Mouse (Mus musculus) ES-E14 (cell line): ENCODE measurements around the gene Igfals. TPM values are rescaled to one million over a fixed set of nuclear protein-coding genes. Genes with fewer than 3 reads are reported as not detected.

Experiments
- DNase-seq: peaks from one replicate; pipeline ENCODE4 v3.0.0-alpha.2; 2013; ENCODE audit warnings: low read depth, low spot score
- H3K27ac ChIP-seq: 2 replicates; pipeline ENCODE4 v1.5.1; 2012; ENCODE audit warnings: low read depth, mild to moderate bottlenecking, low read length, moderate library complexity, mixed read lengths; ENCODE audit not compliant: poor library complexity, insufficient read depth, severe bottlenecking
- H3K36me3 ChIP-seq: 2 replicates; pipeline ENCODE4 v1.6.1; 2012; ENCODE audit warnings: mild to moderate bottlenecking, low read length, moderate library complexity, mixed read lengths; ENCODE audit not compliant: control insufficient read depth, poor library complexity, insufficient read depth, severe bottlenecking
- H3K4me1 ChIP-seq, 2 experiments: fragments of 150-350 bp in 1 of 2; sonication (generic) in 1 of 2; 2 replicates each; pipeline ENCODE4 v1.6.1; 2012; ENCODE audit warnings: low read length in 2 of 2, mild to moderate bottlenecking in 1 of 2, mixed read lengths in 1 of 2; ENCODE audit not compliant: control insufficient read depth in 2 of 2, insufficient read depth in 2 of 2, poor library complexity in 1 of 2
- H3K4me3 ChIP-seq, 2 experiments: fragments of 150-350 bp in 1 of 2; sonication (generic) in 1 of 2; 2 replicates each; pipeline ENCODE4 v1.5.1; 2012; ENCODE audit warnings: low read length in 2 of 2, low read depth in 1 of 2, mild to moderate bottlenecking in 1 of 2, mixed read lengths in 1 of 2; ENCODE audit not compliant: insufficient read depth in 1 of 2, poor library complexity in 1 of 2, severe bottlenecking in 1 of 2
- H3K9ac ChIP-seq: 2 replicates; pipeline ENCODE4 v1.6.1; 2012; ENCODE audit warnings: low read depth, mild to moderate bottlenecking, low read length, mixed read lengths; ENCODE audit not compliant: poor library complexity, insufficient read depth, severe bottlenecking
- H3K9me3 ChIP-seq: fragments of 150-350 bp; sonication (generic); 2 replicates; pipeline ENCODE4 v1.6.1; 2012; ENCODE audit warnings: low read depth, mild to moderate bottlenecking, low read length; ENCODE audit not compliant: control insufficient read depth, insufficient read depth
- CHD2 ChIP-seq: IDR thresholded peaks from 2 replicates; pipeline ENCODE4 v1.6.1; 2014; ENCODE audit warnings: mild to moderate bottlenecking, low read depth, low read length, inconsistent platforms
- HCFC1 ChIP-seq: IDR thresholded peaks from 2 replicates; pipeline ENCODE4 v1.6.1; 2012; ENCODE audit warnings: low read length, inconsistent platforms, borderline replicate concordance; ENCODE audit not compliant: insufficient read depth
- MAFK ChIP-seq: IDR thresholded peaks from 2 replicates; pipeline ENCODE4 v1.6.1; 2014; ENCODE audit warnings: mild to moderate bottlenecking, low read depth, low read length, inconsistent platforms; ENCODE audit not compliant: insufficient read depth
- ZC3H11A ChIP-seq: IDR thresholded peaks from 2 replicates; pipeline ENCODE4 v1.6.1; 2012; ENCODE audit warnings: low read depth, mild to moderate bottlenecking, inconsistent platforms, low read length, borderline replicate concordance
- ZNF384 ChIP-seq: IDR thresholded peaks from 2 replicates; pipeline ENCODE4 v1.6.1; 2012; ENCODE audit warnings: low read depth, low read length, inconsistent platforms
- in situ Hi-C, 2 experiments: fragments of 600-800 bp; cut with MboI; formaldehyde crosslinking; loops; one replicate each; pipeline ENCODE4 v1.15.1; 2025; ENCODE audit warnings: low sequenced_read_pairs in 2 of 2, inconsistent platforms in 1 of 2; ENCODE audit not compliant: unreplicated experiment in 2 of 2
- total RNA-seq: library from RNA; depleted of rRNA; stranded (reverse); fragments of 300-350 nt; gene quantifications from 2 replicates; pipeline ENCODE4 v1.2.3, GENCODE M21; 2012

Igfals gene
- total RNA-seq, 1 experiment, result 2.5 TPM

- no peaks in the 10 kb centered on the region for H3K9me3 ChIP-seq
- in situ Hi-C loops, result no loop called here
- no peaks in the 10 kb centered on the region; the same call in 1 of the 2 replicates for H3K36me3 ChIP-seq
- no peak overlapping the region for H3K4me3 ChIP-seq
- no peak overlapping the region for H3K9ac ChIP-seq
- TF ChIP-seq HCFC1 (no peak), MAFK (no peak), CHD2 (no peak), ZC3H11A (no peak), ZNF384 (no peak)
- 0 out of 4 replicates have a peak, but pooled peaks cover 0 to 1% of the 10 kb centered on the region in 2 experiments for H3K4me1 ChIP-seq
- DNase-seq, result no peak
- H3K27ac ChIP-seq, result no peak overlapping the region
These were observed 23.2 kb upstream of the Igfals start for GRCm38 (mm10) chr17:24842631-24843030.

GRCm38 (mm10) chr17:24844525-24844924 is 21.3 kb upstream of the Igfals start:
- Histone ChIP-seq H3K27ac (no peak overlapping the region), H3K4me3 (no peak overlapping the region), H3K9ac (no peak overlapping the region; the same call in 1 of the 2 replicates), H3K9me3 (no peaks in the 10 kb centered on the region), H3K4me1 (peaks cover 0 to 1% of the 10 kb centered on the region in 2 experiments; a peak in 3 of 4 replicates), H3K36me3 (no peaks in the 10 kb centered on the region; the same call in 1 of the 2 replicates)
- no peak for DNase-seq
- TF ChIP-seq HCFC1 (no peak), MAFK (no peak), CHD2 (no peak), ZC3H11A (no peak), ZNF384 (no peak)
- in situ Hi-C loops, result no loop called here

- peaks cover 0 to 1% of the 10 kb centered on the region in 2 experiments; a peak in 3 of 4 replicates for H3K4me1 ChIP-seq
- no peaks in the 10 kb centered on the region; the same call in 1 of the 2 replicates for H3K36me3 ChIP-seq
- TF ChIP-seq CHD2 (no peak), ZNF384 (no peak), ZC3H11A (no peak)
- no peak for DNase-seq
- no peaks in the 10 kb centered on the region for H3K9me3 ChIP-seq
- H3K4me3 ChIP-seq, result no peak overlapping the region
- no peak overlapping the region for H3K9ac ChIP-seq
- no peak overlapping the region for H3K27ac ChIP-seq
- in situ Hi-C loops, result no loop called here
These were observed 18.4 kb upstream of the Igfals start for GRCm38 (mm10) chr17:24847386-24847785.

- Histone ChIP-seq H3K4me3 (peak overlapping the region; percentile 3 to 97; a peak in 3 of 4 replicates), H3K27ac (no peak overlapping the region), H3K9ac (no peak overlapping the region; the same call in 1 of the 2 replicates), H3K4me1 (peaks cover 0 to 1% of the 10 kb centered on the region in 2 experiments; a peak in 3 of 4 replicates), H3K36me3 (no peaks in the 10 kb centered on the region; the same call in 1 of the 2 replicates), H3K9me3 (no peaks in the 10 kb centered on the region)
- no peak for DNase-seq
- in situ Hi-C loops, result no loop called here
- TF ChIP-seq ZNF384 (no peak), CHD2 (no peak), ZC3H11A (no peak), HCFC1 (no peak), MAFK (no peak)
These were observed 17.2 kb upstream of the Igfals start for GRCm38 (mm10) chr17:24848600-24849031.

GRCm38 (mm10) chr17:24849733-24850064 is 16.1 kb upstream of the Igfals start:
- Histone ChIP-seq H3K27ac (peak overlapping the region; percentile 80), H3K36me3 (no peaks in the 10 kb centered on the region; the same call in 1 of the 2 replicates), H3K9me3 (no peaks in the 10 kb centered on the region), H3K4me1 (no peaks in the 10 kb centered on the region; a peak in 3 of 4 replicates), H3K9ac (peak overlapping the region; percentile 93), H3K4me3 (peak overlapping the region; percentile 87 to 97)
- no peak for DNase-seq
- TF ChIP-seq HCFC1, result no peak
- no peak for TF ChIP-seq ZC3H11A
- no peak for TF ChIP-seq CHD2
- TF ChIP-seq MAFK, result no peak
- TF ChIP-seq ZNF384, result no peak
- in situ Hi-C loops, result no loop called here
